Mouse (Mus musculus) heart, postnatal 0 days (tissue): ENCODE data around the gene Atp6v1g3.

Experiments used
- CTCF ChIP-seq: IDR thresholded peaks from 2 replicates; pipeline ENCODE4 v1.5.1; 2016; ENCODE audit warnings: antibody characterized with exemption, control low read depth, low read depth
- EP300 ChIP-seq: IDR thresholded peaks from 2 replicates; pipeline ENCODE4 v1.6.1; 2016; ENCODE audit warnings: antibody characterized with exemption, low read depth

GRCm38 (mm10) chr1:138322657-138323056, 49.1 kb downstream of the Atp6v1g3 start:
- no peak for TF ChIP-seq CTCF
- no peak for TF ChIP-seq EP300
